Mouse (Mus musculus) gastrocnemius, adult 8-10 months (tissue): ENCODE data around the gene Camkk2. TPM values are rescaled to one million over a fixed set of nuclear protein-coding genes. Genes with fewer than 3 reads are reported as not detected.

ENCODE experiments used
- DNase-seq, 2 experiments: peaks; one replicate each; pipeline ENCODE4 v3.0.0; 2022; ENCODE audit warnings: low spot score in 2 of 2
- total RNA-seq, 4 experiments: library from RNA; stranded (reverse); gene quantifications; 2 replicates each; pipeline ENCODE4 v1.2.4; 2022

The Camkk2 gene
- total RNA-seq, 4 experiments from 2014 or later: 2.0 to 3.4 (median 3.1) TPM

DNA sequence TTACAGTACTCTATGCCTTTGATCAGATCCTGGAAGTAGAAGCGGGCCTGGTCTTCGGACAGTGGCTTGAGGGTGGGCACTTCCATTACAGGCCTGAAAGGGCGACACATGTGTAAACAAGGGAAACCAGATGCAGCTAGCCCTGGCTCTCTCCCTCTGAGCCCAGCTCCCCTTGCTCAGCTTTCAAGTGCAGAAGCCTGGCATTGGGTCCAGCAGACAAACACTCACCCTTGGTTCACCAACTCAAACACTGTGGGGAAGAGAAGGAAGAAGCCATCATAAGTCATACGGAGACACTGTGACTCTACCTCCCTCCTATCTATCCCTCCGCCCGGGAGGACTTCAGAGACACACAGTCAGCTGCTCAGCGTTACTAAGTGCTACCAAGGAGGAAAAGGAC lies 31.3 kb downstream of the Camkk2 start:
- DNase-seq: no peak

DNA sequence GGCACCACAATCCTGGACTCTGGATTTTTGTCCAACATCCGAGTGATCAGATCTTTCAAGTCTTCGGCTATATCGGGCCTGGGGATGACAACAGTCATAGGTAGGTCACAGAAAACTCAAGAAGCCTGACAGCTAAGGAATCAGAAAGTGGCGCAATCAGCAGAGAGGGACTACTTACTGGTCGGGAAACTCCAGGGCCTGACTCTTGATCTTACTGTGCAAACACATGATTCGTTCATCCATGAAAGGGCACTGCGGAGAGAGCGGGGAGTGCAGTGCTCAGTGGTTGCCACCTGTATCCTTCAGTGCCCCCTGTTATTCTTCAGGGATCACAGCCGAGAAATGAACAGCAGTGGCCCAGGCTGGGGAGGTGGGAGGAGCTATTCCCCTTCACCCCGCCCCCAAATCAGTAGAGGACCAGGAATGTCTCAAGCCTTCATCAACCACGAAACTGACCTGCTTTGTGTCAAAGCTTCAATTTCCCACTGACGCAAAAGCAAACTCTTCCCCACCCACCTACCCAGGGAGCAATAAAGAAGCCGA lies 35.3 kb downstream of the Camkk2 start:
- DNase-seq: no peak

DNA sequence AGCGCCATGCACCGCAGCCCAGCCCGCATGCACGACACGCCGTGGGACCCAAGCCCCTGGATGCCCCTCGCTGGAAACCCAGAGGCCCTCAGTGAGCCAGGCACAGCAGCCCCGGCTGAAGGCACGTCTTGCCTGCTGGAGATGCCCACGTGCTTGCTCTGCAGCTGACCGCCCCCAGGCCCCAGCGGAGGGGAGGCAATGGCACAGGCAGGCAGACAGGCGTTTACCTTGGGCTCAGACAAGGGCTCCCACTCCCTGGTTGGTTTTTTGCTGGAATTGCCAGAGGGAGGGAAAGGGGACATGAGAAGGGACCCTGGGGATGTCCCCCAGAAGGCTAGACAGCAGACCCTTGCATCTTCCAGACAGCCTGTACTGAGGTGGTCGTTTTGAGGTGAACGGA lies 42.4 kb downstream of the Camkk2 start:
- DNase-seq: no peak

DNA sequence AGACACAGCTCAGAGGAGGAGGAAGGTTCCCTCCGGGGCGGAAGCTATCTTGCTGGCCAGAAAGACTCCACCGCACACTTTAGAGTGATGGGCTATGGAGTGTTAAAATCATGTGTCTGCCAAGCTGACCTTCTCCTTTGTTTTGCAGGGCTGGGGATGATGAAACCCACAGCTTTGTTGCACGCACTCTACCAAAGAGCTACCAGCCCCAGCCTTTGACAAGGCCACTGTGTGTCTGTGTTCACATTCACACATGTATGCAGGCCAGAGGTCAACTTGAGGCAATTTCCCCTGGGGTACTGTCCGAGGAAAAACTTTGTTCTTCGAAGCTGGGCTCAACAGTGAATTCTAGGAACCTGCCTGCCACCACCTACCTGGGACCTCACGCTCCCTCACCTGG lies 43.4 kb downstream of the Camkk2 start:
- no peak for DNase-seq

DNA sequence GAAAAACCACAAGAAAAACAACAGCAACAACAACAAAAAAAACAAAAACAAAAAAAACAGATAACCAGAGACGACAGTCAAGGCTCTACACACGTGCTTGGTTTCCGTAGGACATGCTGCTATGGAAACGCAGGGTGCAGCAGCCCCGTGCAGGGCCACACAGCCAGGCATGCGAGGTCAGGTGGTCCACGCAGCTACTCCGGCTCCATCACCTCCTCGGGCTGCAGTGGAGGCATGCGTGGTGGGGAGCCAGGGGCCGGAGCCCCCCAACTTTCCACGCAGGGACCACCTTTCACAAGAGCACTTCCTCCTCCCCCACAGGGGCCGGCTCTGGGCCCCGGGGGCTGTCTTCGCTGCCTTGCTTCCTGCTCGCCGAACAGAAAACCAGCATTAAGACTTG lies 45.3 kb downstream of the Camkk2 start:
- DNase-seq: no peak

DNA sequence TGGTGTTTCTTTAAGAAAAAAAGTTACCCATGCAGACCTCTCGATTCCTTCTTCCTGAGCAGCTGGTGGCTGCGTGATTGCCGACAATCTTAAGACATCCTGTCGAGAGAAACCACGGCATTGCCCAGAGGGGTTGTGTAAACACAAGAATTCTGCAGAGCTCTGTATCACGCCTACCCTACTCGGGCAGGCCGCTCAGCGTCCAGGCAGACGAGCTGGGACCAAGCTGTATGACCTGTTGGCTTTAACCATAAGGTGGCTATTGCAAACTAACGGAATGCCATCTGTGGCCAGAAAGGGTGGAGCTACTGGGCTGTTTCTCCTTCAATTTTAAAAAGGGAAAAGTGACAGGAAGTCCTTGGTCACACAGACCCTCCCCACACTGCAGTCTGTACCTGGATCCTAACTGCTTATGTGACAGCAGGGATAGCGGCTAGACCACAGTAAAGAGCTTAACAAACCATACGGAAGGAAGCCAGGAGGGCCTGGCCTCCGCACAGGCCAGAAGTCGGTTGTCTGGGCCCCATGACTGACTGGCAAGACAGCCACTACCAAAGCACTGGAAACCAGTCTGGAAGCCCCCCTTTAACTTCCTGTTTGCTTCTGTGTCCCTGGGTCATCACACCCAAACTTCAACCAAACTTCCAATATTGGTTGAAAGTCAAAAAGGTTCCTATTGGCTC lies 47.1 kb downstream of the Camkk2 start:
- no peak for DNase-seq

DNA sequence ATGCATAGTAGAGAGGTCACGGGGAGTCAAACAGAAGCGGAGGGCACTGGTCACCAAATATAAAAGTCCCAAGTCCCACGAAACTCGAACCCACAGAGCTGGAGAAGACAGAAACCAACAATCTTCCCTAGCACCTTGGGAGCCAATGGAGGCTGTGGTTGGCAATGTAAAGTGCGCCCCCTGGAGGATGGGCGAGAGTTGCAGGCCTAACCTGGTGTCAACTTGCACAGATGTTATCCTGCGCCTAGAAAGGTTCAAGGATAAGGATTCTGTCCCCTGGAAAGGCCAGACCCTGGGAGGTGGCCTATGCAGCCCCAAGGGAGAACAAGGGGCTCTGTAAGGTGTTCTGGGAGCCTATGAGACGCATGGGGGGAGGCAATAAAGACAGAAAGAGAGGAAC lies 47.9 kb downstream of the Camkk2 start:
- peak; percentile 54 to 62 for DNase-seq

DNA sequence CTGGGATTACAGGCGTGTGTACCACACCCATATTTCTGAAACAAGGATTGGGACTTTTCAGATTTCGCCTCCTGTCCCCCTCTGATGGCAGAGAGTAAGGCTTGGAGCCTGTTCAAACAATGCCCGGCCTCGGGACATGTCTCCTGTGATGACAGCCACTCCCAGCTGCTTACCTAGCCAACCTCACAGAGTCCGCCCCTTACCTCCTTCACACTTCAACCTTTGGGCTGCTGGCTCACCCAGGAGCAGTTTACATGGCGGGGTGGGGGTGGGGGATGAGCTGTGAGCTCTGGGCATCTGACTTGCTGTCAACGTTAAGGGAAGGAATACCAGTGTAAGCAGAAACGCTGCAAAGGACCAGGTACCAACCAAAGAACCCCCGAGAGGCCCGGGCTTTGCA lies 48.4 kb downstream of the Camkk2 start:
- no peak for DNase-seq

DNA sequence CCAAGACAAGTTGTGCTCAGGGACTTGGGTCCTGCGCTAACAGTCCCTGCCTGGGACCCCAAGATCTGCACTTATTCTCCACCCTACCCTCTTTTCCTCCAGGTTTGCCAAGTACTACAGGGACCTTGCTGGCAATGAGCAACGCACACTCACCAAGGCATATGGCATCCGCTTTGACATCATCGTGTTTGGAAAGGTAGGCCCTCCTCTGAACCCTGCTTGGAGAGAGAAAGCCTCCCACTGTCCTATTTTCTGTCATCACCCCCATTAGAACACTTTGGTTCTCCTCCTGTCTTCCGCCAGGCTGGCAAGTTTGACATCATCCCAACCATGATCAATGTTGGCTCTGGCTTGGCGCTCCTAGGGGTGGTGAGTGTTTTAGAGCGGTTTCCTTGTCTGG lies 52.1 kb downstream of the Camkk2 start:
- no peak for DNase-seq

DNA sequence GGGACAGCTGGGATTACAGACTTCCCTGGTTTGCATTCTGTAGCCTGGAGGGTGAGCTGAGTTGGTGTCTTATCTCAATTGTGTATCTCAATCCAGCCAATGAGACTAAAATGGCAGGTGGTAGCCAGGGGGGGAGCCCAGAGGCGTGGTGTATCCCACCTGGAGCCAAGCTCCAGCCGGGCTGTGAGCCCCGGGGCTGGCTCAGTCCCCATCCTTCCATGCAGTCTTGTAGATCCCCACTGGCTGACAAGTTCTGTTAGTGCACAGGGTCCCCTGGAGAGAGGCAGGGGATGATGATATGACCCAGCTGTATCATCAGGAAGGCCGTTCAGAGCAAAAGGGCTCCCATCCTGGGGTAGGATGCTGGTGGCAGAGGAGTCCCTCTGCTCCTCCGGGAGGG lies 52.6 kb downstream of the Camkk2 start:
- no peak for DNase-seq

DNA sequence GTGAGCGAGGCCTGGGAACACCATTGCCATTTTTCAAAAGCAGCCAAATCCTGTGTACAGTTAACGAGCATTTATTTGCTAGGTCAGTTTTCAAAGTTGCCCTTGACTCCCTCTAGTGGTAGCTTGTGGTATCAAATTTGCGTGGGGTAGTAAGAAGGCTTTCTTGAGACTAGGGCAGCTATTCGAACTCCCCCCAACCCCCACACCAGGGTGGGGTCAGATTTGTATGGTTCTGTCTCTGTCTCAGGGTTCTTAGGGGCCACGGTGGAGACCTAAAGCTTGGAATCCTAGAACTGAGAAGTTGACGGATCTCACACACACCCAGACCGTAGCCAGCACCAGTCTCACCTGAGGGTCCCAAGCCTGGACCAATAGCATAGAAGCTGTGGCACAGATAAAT lies 53.1 kb downstream of the Camkk2 start:
- DNase-seq: peak in 1 of 2 experiments; percentile 27

DNA sequence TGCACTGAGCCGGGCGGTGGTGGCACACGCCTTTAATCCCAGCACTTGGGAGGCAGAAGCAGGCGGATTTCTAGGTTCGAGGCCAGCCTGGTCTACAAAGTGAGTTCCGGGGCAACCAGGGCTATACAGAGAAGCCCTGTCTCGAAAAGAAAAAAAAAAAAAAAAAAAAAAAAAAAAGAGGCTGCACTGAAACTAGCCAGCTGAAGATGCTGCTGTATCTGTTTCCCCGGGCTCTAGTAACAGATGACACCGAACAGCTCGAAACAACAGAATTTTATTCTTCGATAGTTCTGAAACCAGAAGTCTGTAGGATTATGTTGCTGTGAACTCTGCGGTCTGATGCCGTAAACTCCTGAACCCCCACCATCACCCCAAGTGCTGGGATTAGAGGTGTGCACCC lies 53.8 kb downstream of the Camkk2 start:
- DNase-seq: no peak

DNA sequence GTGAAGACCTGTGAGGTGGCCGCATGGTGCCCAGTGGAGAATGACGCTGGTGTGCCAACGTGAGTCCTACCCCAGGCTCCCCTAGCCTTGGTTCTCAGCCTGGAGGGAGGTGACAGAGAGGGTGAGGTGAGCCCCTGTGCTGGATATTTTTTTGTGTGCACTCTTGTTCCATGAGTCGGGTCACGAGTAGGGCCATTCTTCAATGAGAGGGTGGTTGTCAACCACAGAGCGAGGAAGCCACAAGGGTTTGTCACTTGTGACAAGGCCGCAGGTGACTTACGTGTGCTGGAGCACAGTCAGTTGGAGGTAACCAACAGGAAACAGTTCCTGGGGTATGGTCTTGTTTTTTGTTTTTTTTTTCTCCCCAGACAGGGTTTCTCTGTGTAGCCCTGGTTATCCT lies 60.0 kb downstream of the Camkk2 start:
- no peak for DNase-seq

DNA sequence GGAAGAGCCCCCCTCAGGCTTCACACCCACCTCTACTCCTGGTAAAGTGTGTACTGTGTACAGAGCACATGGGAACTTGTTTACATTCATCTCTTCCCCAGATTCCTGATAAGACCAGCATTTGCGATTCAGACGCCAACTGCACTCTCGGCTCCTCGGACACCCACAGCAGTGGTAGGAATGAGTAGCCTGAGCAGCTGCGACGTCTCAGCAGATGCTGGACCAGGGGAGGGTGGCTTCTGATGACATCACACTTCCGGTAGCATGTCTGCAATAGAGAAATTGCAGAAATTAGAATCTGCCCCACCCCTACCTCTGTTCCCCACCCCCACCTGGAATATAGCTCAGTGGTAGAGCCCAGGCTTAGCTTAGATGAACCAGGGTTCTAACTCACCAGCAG lies 60.8 kb downstream of the Camkk2 start:
- DNase-seq: no peak

DNA sequence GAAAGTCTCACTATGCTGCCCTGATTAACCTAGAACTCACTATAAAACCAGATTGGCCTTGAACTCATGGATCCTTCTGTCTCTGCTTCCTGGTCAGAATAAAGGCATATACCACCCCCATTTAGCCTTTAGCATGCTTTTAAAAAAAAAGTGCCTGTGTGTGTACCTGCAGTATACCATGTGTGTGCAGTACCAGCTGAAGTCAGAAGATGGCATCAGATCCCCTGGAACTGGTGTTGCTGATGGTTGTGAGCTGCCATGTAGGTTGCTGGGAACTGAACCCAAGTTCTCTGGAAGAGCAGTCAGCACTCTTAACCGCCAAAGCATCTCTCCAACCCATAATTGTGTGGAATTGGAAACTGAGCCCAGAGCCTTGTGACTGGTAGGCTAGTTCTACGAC lies 62.4 kb downstream of the Camkk2 start:
- no peak for DNase-seq

DNA sequence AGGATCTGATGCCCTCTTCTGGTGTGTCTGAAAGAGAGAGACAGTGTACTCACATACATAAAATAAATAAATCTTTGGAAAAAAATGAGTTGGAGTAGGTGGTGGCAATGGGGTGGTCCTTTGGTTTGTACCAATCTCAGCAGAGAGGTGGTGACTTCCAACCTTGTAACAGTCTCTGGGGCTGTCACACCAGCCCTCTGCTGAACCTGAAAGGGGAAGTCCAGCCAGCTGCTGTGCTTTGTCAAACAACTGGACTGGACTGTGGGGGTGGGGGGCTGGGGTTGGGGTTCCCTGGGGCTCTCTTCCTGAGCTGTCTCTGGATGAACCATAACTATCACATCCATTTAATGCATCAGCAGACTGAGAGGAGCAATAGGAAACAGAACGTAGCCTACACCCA lies 63.5 kb downstream of the Camkk2 start:
- no peak for DNase-seq

DNA sequence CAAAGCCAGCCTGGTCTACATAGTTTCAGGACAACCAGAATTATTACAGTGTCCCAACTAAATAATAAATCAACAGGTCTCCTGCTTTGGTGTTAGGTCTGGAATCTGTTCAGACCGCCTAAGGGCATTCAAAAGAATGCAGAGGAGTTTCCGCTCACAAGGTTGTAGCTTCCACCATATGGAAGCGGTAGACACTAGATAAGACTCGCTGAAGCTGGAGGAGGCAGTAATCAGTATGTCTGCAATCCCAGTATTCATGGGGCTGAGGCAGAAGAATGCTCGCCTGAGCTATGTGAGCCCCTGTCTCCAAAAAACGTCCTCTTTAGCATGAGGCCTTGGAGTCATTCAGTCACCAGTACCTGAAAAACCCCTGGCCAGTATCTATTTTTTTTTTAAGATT lies 70.4 kb downstream of the Camkk2 start:
- DNase-seq: no peak

DNA sequence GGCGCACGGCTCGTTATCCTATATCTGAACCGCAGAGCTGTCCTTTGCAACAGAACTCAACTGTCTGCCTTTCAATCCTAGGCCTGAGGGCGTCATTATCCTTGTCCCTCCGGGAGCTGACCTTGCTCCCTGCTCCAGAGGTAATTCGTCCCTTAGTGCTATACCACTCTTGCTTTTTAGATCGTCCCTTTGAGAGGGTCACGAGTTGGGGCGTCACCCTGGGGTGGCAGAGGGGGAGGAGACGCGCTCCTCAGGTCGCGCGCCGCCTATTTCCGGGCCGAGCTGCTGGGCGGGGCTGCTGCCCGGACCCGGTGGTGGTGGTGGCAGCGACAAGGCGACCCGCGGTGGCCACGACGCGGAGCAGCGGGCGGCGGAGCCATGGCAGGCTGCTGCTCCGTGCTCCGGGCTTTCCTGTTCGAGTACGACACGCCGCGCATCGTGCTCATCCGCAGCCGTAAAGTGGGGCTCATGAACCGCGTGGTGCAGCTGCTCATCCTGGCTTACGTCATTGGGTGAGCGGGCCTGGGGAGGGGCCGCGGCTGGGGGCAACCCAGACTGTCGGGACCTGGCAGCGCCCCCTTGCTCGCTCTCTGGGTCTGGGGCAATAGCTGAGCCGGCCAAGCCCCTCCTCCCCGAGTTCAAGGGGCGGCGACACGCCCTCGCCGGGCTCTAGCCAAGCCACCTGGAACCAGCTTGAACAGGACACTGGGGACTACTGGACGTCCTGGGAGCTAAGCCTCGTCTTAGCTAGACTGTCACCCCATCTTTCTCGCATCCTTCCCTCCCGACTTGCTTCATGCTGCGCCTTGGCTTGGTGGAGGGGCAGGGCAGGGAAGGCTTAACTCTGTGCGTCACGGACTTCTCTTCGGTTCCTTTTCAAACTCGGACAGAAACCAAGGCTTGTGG lies 71.7 kb downstream of the Camkk2 start, which contains the start of gene P2rx4:
P2rx4 (plus strand) TSS at position 269 of the 906 bp plus-strand sequence.
- peak; percentile 64 to 70 for DNase-seq

DNA sequence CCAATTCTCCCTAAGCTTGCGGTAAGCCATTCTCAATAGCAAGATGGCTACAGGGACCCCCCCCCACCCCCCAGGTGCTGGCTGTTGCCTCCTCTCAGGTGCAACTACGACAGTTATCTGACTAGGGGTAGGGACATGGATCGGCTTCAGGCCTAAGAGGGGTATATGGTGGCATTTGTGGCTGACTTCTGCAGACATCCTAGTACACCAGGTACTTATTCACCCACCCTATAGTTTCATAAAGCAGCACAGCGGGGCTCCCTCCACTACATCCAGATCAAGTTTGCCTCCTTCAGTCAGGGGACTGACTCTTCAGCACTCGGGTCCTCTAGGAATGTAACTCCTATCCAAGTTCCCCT lies 72.3 kb downstream of the Camkk2 start:
- no peak for DNase-seq

DNA sequence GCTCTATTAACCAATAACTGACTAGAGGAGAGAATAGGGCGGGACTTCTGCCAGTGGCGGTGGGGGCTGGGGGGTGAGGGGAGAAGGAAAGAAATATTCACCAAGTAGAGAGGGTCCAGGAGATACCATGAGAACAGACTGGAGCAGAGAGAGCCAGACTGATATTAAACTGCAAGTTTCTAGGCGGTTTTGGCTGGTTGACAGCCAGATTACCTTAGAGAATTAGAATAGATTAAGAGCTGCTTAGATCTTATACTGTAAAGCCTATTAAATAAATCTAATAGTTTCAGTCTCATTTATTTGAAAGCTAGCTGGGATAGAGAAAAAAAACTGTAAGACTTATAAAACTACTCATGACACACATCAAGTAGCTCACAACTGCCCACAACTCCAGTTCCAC lies 74.0 kb downstream of the Camkk2 start:
- DNase-seq: no peak

DNA sequence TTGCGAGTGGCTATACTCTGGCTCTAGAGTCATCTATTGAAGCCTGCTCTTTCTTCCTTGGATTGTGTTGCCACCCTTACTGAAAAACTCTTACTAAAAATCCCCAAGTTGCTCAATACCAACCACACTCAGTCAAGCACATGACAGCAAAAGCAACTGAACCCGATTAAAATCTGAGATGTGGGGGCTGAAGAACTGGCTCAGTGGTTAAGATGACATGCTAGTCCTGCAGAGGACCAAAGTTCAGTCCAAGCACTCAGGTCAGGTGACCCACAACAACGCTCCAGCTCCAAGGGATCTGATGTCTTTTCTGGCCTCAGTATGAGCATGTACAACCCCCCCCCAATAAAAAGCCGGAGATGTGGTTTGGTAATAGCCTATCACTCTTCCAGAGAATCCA lies 74.6 kb downstream of the Camkk2 start:
- no peak for DNase-seq

DNA sequence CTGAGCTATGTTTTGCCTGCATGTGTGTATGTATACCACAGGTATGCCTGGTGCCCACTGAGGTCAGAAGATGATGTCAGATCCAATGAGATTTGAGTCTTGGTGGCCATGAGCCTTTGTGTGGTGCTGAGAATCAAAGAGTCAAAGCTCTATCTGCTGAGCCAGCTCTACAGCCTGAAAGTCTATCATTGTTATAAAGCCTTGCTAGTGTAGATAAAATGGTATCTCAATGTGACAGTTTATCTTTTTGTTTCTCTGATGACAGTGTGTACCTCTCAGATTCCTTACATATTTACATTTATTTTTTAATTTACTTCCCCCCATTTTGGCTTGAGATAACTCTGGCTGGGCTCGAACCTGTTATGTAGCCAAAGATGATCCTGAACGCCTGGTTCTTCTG lies 75.6 kb downstream of the Camkk2 start:
- no peak for DNase-seq

DNA sequence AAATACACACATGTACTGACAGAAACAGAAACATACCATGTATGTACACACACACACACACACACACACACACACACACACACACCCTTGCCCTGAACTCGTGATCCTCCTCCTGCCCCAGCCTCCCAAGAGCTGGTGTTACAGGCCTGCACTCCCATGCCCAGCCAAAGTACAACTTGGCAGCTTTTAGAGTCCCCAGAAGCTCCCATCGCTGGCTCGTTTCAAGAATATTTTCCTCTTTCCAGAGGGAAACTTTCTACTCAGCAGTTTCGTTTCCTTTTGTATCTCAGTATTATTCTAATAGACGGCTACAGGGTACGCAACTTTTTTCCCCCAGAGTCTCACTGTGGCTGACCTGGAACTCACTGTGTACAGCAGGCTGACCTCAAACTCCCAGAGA lies 77.1 kb downstream of the Camkk2 start:
- DNase-seq: no peak
